Mouse (Mus musculus) MEL (cell line): ENCODE data around the gene Chd6. TPM values are rescaled to one million over a fixed set of nuclear protein-coding genes. Genes with fewer than 3 reads are reported as not detected.

Experiments used
- DNase-seq: peaks from one replicate; pipeline ENCODE4 v3.0.0; 2011; ENCODE audit warnings: low read depth, low spot score
- H3K27ac ChIP-seq: 2 replicates; pipeline ENCODE4 v1.5.1; 2012; ENCODE audit warnings: low read depth, mild to moderate bottlenecking, control low read depth, low read length, moderate library complexity; ENCODE audit not compliant: control insufficient read depth
- H3K27me3 ChIP-seq, 2 experiments: fragments of 150-350 bp in 1 of 2; sonication (generic) in 1 of 2; 2 replicates each; pipeline ENCODE4 v1.6.1; 2012; ENCODE audit warnings: low read length in 2 of 2, mild to moderate bottlenecking in 2 of 2, improper control_type of control experiment in 1 of 2, moderate library complexity in 1 of 2; ENCODE audit not compliant: insufficient read depth in 2 of 2, control insufficient read depth in 1 of 2
- H3K36me3 ChIP-seq, 2 experiments: 2 replicates each; pipeline ENCODE4 v1.6.1; 2012 to 2014; ENCODE audit warnings: low read length in 2 of 2, improper control_type of control experiment in 1 of 2, inconsistent platforms in 1 of 2, mild to moderate bottlenecking in 1 of 2; ENCODE audit not compliant: insufficient read depth in 2 of 2, control insufficient read depth in 1 of 2
- H3K4me1 ChIP-seq, 2 experiments: fragments of 150-350 bp in 1 of 2; sonication (generic) in 1 of 2; 2 replicates each; pipeline ENCODE4 v1.6.1; 2012; ENCODE audit warnings: low read length in 2 of 2, improper control_type of control experiment in 1 of 2, mild to moderate bottlenecking in 1 of 2; ENCODE audit not compliant: insufficient read depth in 2 of 2, control insufficient read depth in 1 of 2
- H3K4me3 ChIP-seq, 2 experiments: fragments of 150-350 bp in 1 of 2; sonication (generic) in 1 of 2; 2 replicates each; pipeline ENCODE4 v1.5.1; 2012; ENCODE audit warnings: low read depth in 2 of 2, low read length in 2 of 2, mild to moderate bottlenecking in 2 of 2, moderate library complexity in 2 of 2, control low read depth in 1 of 2, improper control_type of control experiment in 1 of 2; ENCODE audit not compliant: control insufficient read depth in 1 of 2, insufficient read depth in 1 of 2
- H3K79me2 ChIP-seq: 2 replicates; pipeline ENCODE4 v1.6.1; 2012; ENCODE audit warnings: mild to moderate bottlenecking, low read length, moderate library complexity; ENCODE audit not compliant: control insufficient read depth, poor library complexity, insufficient read depth
- H3K9ac ChIP-seq: 2 replicates; pipeline ENCODE4 v1.6.1; 2012; ENCODE audit warnings: low read depth, mild to moderate bottlenecking, control low read depth, low read length, moderate library complexity; ENCODE audit not compliant: control insufficient read depth, poor library complexity, severe bottlenecking
- H3K9me3 ChIP-seq: fragments of 150-350 bp; sonication (generic); replicated peaks from 2 replicates; pipeline ENCODE4 v1.6.1; 2012; ENCODE audit warnings: mild to moderate bottlenecking, low read length, improper control_type of control experiment, moderate library complexity; ENCODE audit not compliant: insufficient read depth
- BHLHE40 ChIP-seq: IDR thresholded peaks from 2 replicates; pipeline ENCODE4 v1.6.1; 2012; ENCODE audit warnings: low read depth, mild to moderate bottlenecking, inconsistent platforms, low read length, improper control_type of control experiment, borderline replicate concordance
- CHD2 ChIP-seq: IDR thresholded peaks from 2 replicates; pipeline ENCODE4 v1.6.1; 2011; ENCODE audit warnings: low read length, improper control_type of control experiment
- ELF1 ChIP-seq: IDR thresholded peaks from 2 replicates; pipeline ENCODE4 v1.6.1; 2014; ENCODE audit warnings: low read depth, mild to moderate bottlenecking, inconsistent platforms, low read length, improper control_type of control experiment, moderate library complexity
- EP300 ChIP-seq, 2 experiments: IDR thresholded peaks; 2 replicates each; pipeline ENCODE4 v1.6.1; 2011; ENCODE audit warnings: improper control_type of control experiment in 2 of 2, low read length in 2 of 2, low read depth in 1 of 2, mild to moderate bottlenecking in 1 of 2
- HCFC1 ChIP-seq: IDR thresholded peaks from 2 replicates; pipeline ENCODE4 v1.6.1; 2012; ENCODE audit warnings: low read depth, mild to moderate bottlenecking, inconsistent platforms, low read length, improper control_type of control experiment, moderate library complexity
- KAT2A ChIP-seq: conservative IDR thresholded peaks from 2 replicates; pipeline ENCODE4 v1.6.1; 2012; ENCODE audit warnings: low read depth, low read length, improper control_type of control experiment, inconsistent platforms
- MAFK ChIP-seq: IDR thresholded peaks from 2 replicates; pipeline ENCODE4 v1.6.1; 2011; ENCODE audit warnings: low read depth, mild to moderate bottlenecking, low read length, improper control_type of control experiment, borderline replicate concordance
- MAX ChIP-seq: IDR thresholded peaks from 2 replicates; pipeline ENCODE4 v1.6.1; 2011; ENCODE audit warnings: low read length, improper control_type of control experiment
- MAZ ChIP-seq: IDR thresholded peaks from 2 replicates; pipeline ENCODE4 v1.6.1; 2012; ENCODE audit warnings: low read depth, mild to moderate bottlenecking, inconsistent platforms, low read length, improper control_type of control experiment
- MYB ChIP-seq: IDR thresholded peaks from 2 replicates; pipeline ENCODE4 v1.6.1; 2011; ENCODE audit warnings: mild to moderate bottlenecking, low read depth, low read length, improper control_type of control experiment
- MYC ChIP-seq: IDR thresholded peaks from 2 replicates; pipeline ENCODE4 v1.6.1; 2011; ENCODE audit warnings: low read depth, mild to moderate bottlenecking, low read length, improper control_type of control experiment, moderate library complexity
- NELFE ChIP-seq: IDR thresholded peaks from 2 replicates; pipeline ENCODE4 v1.6.1; 2011; ENCODE audit warnings: low read depth, low read length, improper control_type of control experiment
- POLR2A ChIP-seq, 2 experiments: IDR thresholded peaks; 2 replicates each; pipeline ENCODE4 v1.6.1; 2011 to 2012; ENCODE audit warnings: low read length in 2 of 2, mild to moderate bottlenecking in 2 of 2, control low read depth in 1 of 2, improper control_type of control experiment in 1 of 2, low read depth in 1 of 2, moderate library complexity in 1 of 2; ENCODE audit not compliant: control insufficient read depth in 1 of 2, insufficient read depth in 1 of 2, poor library complexity in 1 of 2
- POLR2AphosphoS5 ChIP-seq: IDR thresholded peaks from 2 replicates; pipeline ENCODE4 v1.6.1; 2012; ENCODE audit warnings: low read depth, borderline replicate concordance, mild to moderate bottlenecking, inconsistent platforms, low read length, moderate library complexity, mixed read lengths
- RAD21 ChIP-seq: IDR thresholded peaks from 2 replicates; pipeline ENCODE4 v1.6.1; 2011; ENCODE audit warnings: mild to moderate bottlenecking, low read depth, low read length, improper control_type of control experiment
- SMC3 ChIP-seq: IDR thresholded peaks from 2 replicates; pipeline ENCODE4 v1.6.1; 2011; ENCODE audit warnings: low read depth, low read length, improper control_type of control experiment
- UBTF ChIP-seq: IDR thresholded peaks from 2 replicates; pipeline ENCODE4 v1.6.1; 2012; ENCODE audit warnings: low read depth, mild to moderate bottlenecking, inconsistent platforms, low read length, improper control_type of control experiment, moderate library complexity, borderline replicate concordance; ENCODE audit not compliant: insufficient read depth
- ZC3H11A ChIP-seq: IDR thresholded peaks from 2 replicates; pipeline ENCODE4 v1.6.1; 2012; ENCODE audit warnings: low read depth, mild to moderate bottlenecking, inconsistent platforms, low read length, improper control_type of control experiment
- ZKSCAN1 ChIP-seq: IDR thresholded peaks from 2 replicates; pipeline ENCODE4 v1.6.1; 2012; ENCODE audit warnings: low read depth, mild to moderate bottlenecking, inconsistent platforms, low read length, improper control_type of control experiment, moderate library complexity
- ZMIZ1 ChIP-seq: IDR thresholded peaks from 2 replicates; pipeline ENCODE4 v1.6.1; 2012; ENCODE audit warnings: low read depth, mild to moderate bottlenecking, inconsistent platforms, low read length, improper control_type of control experiment, moderate library complexity
- ZNF384 ChIP-seq: IDR thresholded peaks from 2 replicates; pipeline ENCODE4 v1.6.1; 2012; ENCODE audit warnings: low read depth, mild to moderate bottlenecking, inconsistent platforms, low read length, improper control_type of control experiment
- polyA plus RNA-seq, 2 experiments: library from polyadenylated mRNA; stranded (reverse) in 1 of 2; unstranded in 1 of 2; fragments of >175 nt in 1 of 2; fragments of >200 nt in 1 of 2; gene quantifications; 2 replicates each; pipeline versions ENCODE4 v1.2.1 to v1.2.4; 2012; ENCODE audit warnings: low replicate concordance in 2 of 2, low read depth in 1 of 2; ENCODE audit not compliant: insufficient read length in 2 of 2, insufficient read depth in 1 of 2, missing spikeins in 1 of 2
- total RNA-seq: library from RNA; depleted of rRNA; stranded (reverse); fragments of 300-350 nt; gene quantifications from 2 replicates; pipeline ENCODE4 v1.2.3, GENCODE M21; 2012

Chd6 gene
- total and polyA plus RNA-seq, 3 experiments: 9.7 to 200 (median 15.4) TPM

DNA sequence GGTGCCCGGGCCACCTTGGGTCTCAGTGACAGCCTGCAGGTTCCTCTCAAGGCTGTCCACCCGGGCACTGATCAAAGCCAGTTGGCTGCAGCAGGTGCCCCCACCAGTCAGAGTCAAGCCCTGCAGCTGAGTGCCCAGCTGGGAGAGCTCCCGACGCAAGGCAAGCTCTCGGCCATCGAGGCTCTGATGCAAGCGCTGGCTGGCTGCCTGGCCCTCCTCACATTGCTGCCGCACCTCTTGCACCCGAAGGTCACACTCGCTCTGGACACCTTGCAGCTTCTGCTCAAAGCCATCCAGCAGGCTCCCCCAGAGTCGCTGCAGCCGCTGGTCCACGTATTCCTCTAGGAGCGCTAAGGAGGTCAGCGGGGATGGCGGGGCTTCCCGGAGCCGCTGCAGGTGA is 200.3 kb downstream of the Chd6 start:
- Histone ChIP-seq H3K4me1 (no peaks in the 10 kb centered on the region), H3K27me3 (no peaks in the 10 kb centered on the region), H3K36me3 (no peaks in the 10 kb centered on the region), H3K9ac (no peak overlapping the region), H3K79me2 (no peaks in the 10 kb centered on the region), H3K9me3 (no peaks in the 10 kb centered on the region), H3K4me3 (no peak overlapping the region), H3K27ac (no peak overlapping the region)
- no peak for TF ChIP-seq KAT2A
- TF ChIP-seq NELFE: no peak
- no peak for TF ChIP-seq BHLHE40
- no peak for TF ChIP-seq MAZ
- no peak for TF ChIP-seq UBTF
- no peak for TF ChIP-seq RAD21
- no peak for TF ChIP-seq ELF1
- TF ChIP-seq POLR2A (IDR thresholded peaks at IDR 0.05; ENCODE audit: control insufficient read depth in 1 of 2, insufficient read depth in 1 of 2, low read depth in 1 of 2, low read length in 2 of 2, poor library complexity in 1 of 2): no peak
- TF ChIP-seq SMC3: no peak
- TF ChIP-seq HCFC1: no peak
- TF ChIP-seq MAFK: no peak
- TF ChIP-seq ZMIZ1: no peak
- TF ChIP-seq ZC3H11A: no peak
- no peak for DNase-seq

DNA sequence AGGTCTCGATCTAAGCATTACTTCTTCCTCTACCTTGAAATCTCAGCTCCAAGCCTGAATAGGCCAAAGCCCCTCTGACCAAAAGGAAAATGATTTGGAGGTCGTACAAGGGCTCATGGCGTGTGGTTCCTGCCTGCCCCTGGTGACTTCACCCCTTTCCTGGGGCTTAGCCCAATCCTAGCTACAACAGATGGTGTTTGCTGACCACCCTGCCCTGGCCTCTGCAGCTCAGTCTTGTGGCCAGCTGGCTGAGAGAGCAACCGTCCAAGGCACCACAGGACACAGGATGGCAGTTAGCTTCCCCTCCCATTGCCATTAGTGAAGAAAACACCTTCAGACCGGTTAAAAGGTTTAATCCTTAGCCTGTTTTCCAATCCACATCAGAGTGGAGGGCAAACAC is 202.8 kb downstream of the Chd6 start:
- no peak for TF ChIP-seq ZMIZ1
- TF ChIP-seq POLR2AphosphoS5: no peak
- TF ChIP-seq ZKSCAN1: no peak
- no peak for TF ChIP-seq CHD2
- TF ChIP-seq EP300 (IDR thresholded peaks at IDR 0.05; ENCODE audit: low read depth in 1 of 2, low read length in 2 of 2): no peak
- TF ChIP-seq MYB: no peak
- TF ChIP-seq ZNF384: no peak
- TF ChIP-seq MAX: no peak
- TF ChIP-seq MYC: no peak
- no peaks in the 10 kb centered on the region for H3K79me2 ChIP-seq
- H3K27ac ChIP-seq: no peak overlapping the region
- DNase-seq: no peak
- no peaks in the 10 kb centered on the region for H3K4me1 ChIP-seq
- H3K9ac ChIP-seq: no peak overlapping the region
- no peaks in the 10 kb centered on the region for H3K27me3 ChIP-seq
- no peak overlapping the region for H3K4me3 ChIP-seq
- no peaks in the 10 kb centered on the region for H3K36me3 ChIP-seq
- H3K9me3 ChIP-seq: no peaks in the 10 kb centered on the region
